Mouse (Mus musculus) brain, embryonic 14.5 days (tissue): Measurements from ENCODE around the gene Erich6b.

Experiments used
- CTCF ChIP-seq: fragments of 200-500 bp; IDR thresholded peaks from 2 replicates; pipeline ENCODE4 v1.5.1; 2012; ENCODE audit warnings: inconsistent platforms, mild to moderate bottlenecking, moderate library complexity, borderline replicate concordance; ENCODE audit not compliant: insufficient read depth, insufficient read length; ENCODE audit errors: extremely low read depth
- POLR2A ChIP-seq: fragments of 200-500 bp; IDR thresholded peaks from 2 replicates; pipeline ENCODE4 v1.6.1; 2012; ENCODE audit warnings: mild to moderate bottlenecking, inconsistent platforms, borderline replicate concordance; ENCODE audit not compliant: poor library complexity, insufficient read depth, insufficient read length, severe bottlenecking; ENCODE audit errors: extremely low read depth

- no peak for TF ChIP-seq CTCF
- no peak for TF ChIP-seq POLR2A
Observed at GRCm38 (mm10) chr14:75661548-75661947, 19.5 kb downstream of the Erich6b start.
